Mouse (Mus musculus) neural tube, embryonic 11.5 days (tissue): ENCODE results near the gene Nfyb. TPM values are rescaled to one million over a fixed set of nuclear protein-coding genes. Genes with fewer than 3 reads are reported as not detected.

Source experiments
- ATAC-seq: fragments of 200-750 bp; cut with Nextera tagmentation; 2 replicates; pipeline ENCODE4 v1.8.0; 2017; ENCODE audit warnings: moderate number of reproducible peaks, mild to moderate bottlenecking, moderate TSS enrichment, moderate library complexity; ENCODE audit not compliant: insufficient read depth, low FRiP score, low TSS enrichment
- DNase-seq: peaks from one replicate; pipeline ENCODE4 v3.0.0-alpha.2; 2015; ENCODE audit warnings: low spot score
- H3K27ac ChIP-seq: fragments of 300-500 bp; sonication (generic); 2 replicates; pipeline ENCODE4 v1.5.1; 2014; ENCODE audit warnings: low read depth, mild to moderate bottlenecking, low read length
- H3K27me3 ChIP-seq: fragments of 300-500 bp; sonication (generic); 2 replicates; pipeline ENCODE4 v1.6.1; 2014; ENCODE audit warnings: mild to moderate bottlenecking, low read length, mixed read lengths; ENCODE audit not compliant: control insufficient read depth, insufficient read depth
- H3K36me3 ChIP-seq: fragments of 300-500 bp; sonication (generic); 2 replicates; pipeline ENCODE4 v1.6.1; 2014; ENCODE audit warnings: mild to moderate bottlenecking, low read length, moderate library complexity, mixed read lengths; ENCODE audit not compliant: control insufficient read depth, insufficient read depth
- H3K4me1 ChIP-seq: fragments of 300-500 bp; sonication (generic); 2 replicates; pipeline ENCODE4 v1.6.1; 2014; ENCODE audit warnings: low read length, mixed read lengths; ENCODE audit not compliant: control insufficient read depth, insufficient read depth
- H3K4me2 ChIP-seq: fragments of 300-500 bp; sonication (generic); 2 replicates; pipeline ENCODE4 v1.6.1; 2014; ENCODE audit warnings: low read depth, mild to moderate bottlenecking, moderate library complexity
- H3K4me3 ChIP-seq: fragments of 300-500 bp; sonication (generic); 2 replicates; pipeline ENCODE4 v1.5.1; 2014; ENCODE audit warnings: low read depth, low read length
- H3K9ac ChIP-seq: fragments of 300-500 bp; sonication (generic); 2 replicates; pipeline ENCODE4 v1.6.1; 2014; ENCODE audit warnings: mild to moderate bottlenecking, low read length
- H3K9me3 ChIP-seq: fragments of 300-500 bp; sonication (generic); 2 replicates; pipeline ENCODE4 v1.6.1; 2016; ENCODE audit warnings: low read length; ENCODE audit not compliant: control insufficient read depth
- WGBS: fragments of 180-500 bp; shearing (Covaris S2); extraction: QIAGEN DNeasy Blood & Tissue Kit; methylation state at CpG from one replicate; pipeline ENCODE4 v1.1.7; 2014; 5-methylcytosine and 5-hydroxymethylcytosine counted together
- polyA plus RNA-seq: library from polyadenylated mRNA; unstranded; fragments of >200 nt; fragmentation: Nextera tagmentation; extraction: Ambion mirVana; gene quantifications from 2 replicates; pipeline ENCODE4 v1.2.1, GENCODE M21; 2014

Gene Nfyb
- polyA plus RNA-seq, 1 experiment from 2014 or later: 73.9 TPM

- H3K4me1 ChIP-seq: no peaks in the 10 kb centered on the region
- no peak overlapping the region for H3K4me2 ChIP-seq
- ATAC-seq: no peak
- no peak for DNase-seq
- H3K9ac ChIP-seq: no peak overlapping the region
- no peak overlapping the region for H3K27ac ChIP-seq
- no peaks in the 10 kb centered on the region for H3K36me3 ChIP-seq
- no peaks in the 10 kb centered on the region for H3K9me3 ChIP-seq
- no peaks in the 10 kb centered on the region for H3K27me3 ChIP-seq
- 83% methylated on average over 5 of the region's 5 CpGs for WGBS
- H3K4me3 ChIP-seq: no peak overlapping the region
These were observed 36.1 kb upstream of the Nfyb start for GRCm38 (mm10) chr10:82800094-82800493.

GRCm38 (mm10) chr10:82798312-82798933 lies 34.5 kb upstream of the Nfyb start:
- H3K4me1 ChIP-seq: no peaks in the 10 kb centered on the region
- no peak overlapping the region for H3K4me2 ChIP-seq
- no peak overlapping the region for H3K4me3 ChIP-seq
- DNase-seq: no peak
- H3K9ac ChIP-seq: no peak overlapping the region
- no peak for ATAC-seq
- H3K27ac ChIP-seq: no peak overlapping the region
- WGBS: 68% methylated on average over 11 of the region's 11 CpGs
- H3K27me3 ChIP-seq: no peaks in the 10 kb centered on the region
- H3K36me3 ChIP-seq: no peaks in the 10 kb centered on the region
- no peaks in the 10 kb centered on the region for H3K9me3 ChIP-seq

- no peak overlapping the region for H3K4me3 ChIP-seq
- ATAC-seq (no peak), DNase-seq (no peak)
- H3K9me3 ChIP-seq: no peaks in the 10 kb centered on the region
- no peak overlapping the region for H3K9ac ChIP-seq
- no peaks in the 10 kb centered on the region for H3K27me3 ChIP-seq
- no peaks in the 10 kb centered on the region for H3K36me3 ChIP-seq
- no peak overlapping the region for H3K27ac ChIP-seq
- H3K4me1 ChIP-seq: no peaks in the 10 kb centered on the region
- H3K4me2 ChIP-seq: no peak overlapping the region
- WGBS: 94% methylated on average over 4 of the region's 4 CpGs
These were observed 33.2 kb upstream of the Nfyb start for GRCm38 (mm10) chr10:82797119-82797491.

- 53% methylated on average over 12 of the region's 12 CpGs for WGBS
- H3K36me3 ChIP-seq: no peaks in the 10 kb centered on the region
- H3K4me1 ChIP-seq: no peaks in the 10 kb centered on the region
- no peak for ATAC-seq
- H3K9me3 ChIP-seq: no peaks in the 10 kb centered on the region
- no peak overlapping the region for H3K27ac ChIP-seq
- H3K4me3 ChIP-seq: no peak overlapping the region
- no peak overlapping the region for H3K9ac ChIP-seq
- no peak overlapping the region for H3K4me2 ChIP-seq
- no peak for DNase-seq
- no peaks in the 10 kb centered on the region for H3K27me3 ChIP-seq
These were observed 32.7 kb upstream of the Nfyb start for GRCm38 (mm10) chr10:82796471-82797118.

GRCm38 (mm10) chr10:82795767-82796166 lies 31.8 kb upstream of the Nfyb start:
- no peaks in the 10 kb centered on the region for H3K36me3 ChIP-seq
- no peak overlapping the region for H3K27ac ChIP-seq
- DNase-seq (no peak), ATAC-seq (no peak)
- H3K4me2 ChIP-seq: no peak overlapping the region
- 57% methylated on average over 8 of the region's 8 CpGs for WGBS
- no peaks in the 10 kb centered on the region for H3K9me3 ChIP-seq
- no peaks in the 10 kb centered on the region for H3K27me3 ChIP-seq
- H3K9ac ChIP-seq: no peak overlapping the region
- no peak overlapping the region for H3K4me3 ChIP-seq
- no peaks in the 10 kb centered on the region for H3K4me1 ChIP-seq

DNA sequence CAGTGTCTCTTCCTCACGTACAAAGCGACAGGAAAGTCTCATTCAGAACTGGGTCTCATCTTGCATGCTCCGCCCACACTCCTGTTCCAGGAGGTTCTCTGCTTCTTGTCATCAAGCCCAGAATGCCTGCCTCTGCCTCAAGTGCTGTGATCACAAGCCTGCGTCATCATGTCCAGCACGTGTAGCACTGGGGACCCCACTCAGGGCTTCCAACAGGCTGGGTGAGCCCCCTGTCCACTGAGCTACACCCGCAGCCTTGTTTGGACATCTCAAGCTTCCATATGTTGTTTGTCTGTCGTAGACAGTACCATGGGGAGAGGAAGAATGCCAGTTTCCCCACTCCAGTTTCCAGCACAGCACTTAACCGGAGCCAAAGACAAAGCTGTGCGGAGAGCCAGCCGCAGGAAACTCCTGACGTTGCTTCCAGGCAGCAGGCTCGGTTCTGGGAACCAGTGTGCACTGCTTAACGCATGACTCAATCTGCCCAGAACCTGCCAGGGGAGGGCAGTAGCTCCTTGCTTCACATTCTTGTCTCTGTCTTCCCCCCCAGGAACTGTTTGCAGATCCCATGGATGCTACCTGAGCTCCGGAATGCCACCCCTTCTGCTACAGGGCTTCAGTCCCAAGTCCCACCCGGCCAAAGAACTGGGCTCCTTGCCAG lies 31.3 kb upstream of the Nfyb start:
- no peak overlapping the region for H3K27ac ChIP-seq
- no peaks in the 10 kb centered on the region for H3K36me3 ChIP-seq
- DNase-seq (no peak), ATAC-seq (no peak)
- H3K9ac ChIP-seq: no peak overlapping the region
- no peak overlapping the region for H3K4me2 ChIP-seq
- H3K4me1 ChIP-seq: no peaks in the 10 kb centered on the region
- WGBS: 43% methylated on average over 15 of the region's 15 CpGs
- H3K9me3 ChIP-seq: no peaks in the 10 kb centered on the region
- no peak overlapping the region for H3K4me3 ChIP-seq
- H3K27me3 ChIP-seq: no peaks in the 10 kb centered on the region

DNA sequence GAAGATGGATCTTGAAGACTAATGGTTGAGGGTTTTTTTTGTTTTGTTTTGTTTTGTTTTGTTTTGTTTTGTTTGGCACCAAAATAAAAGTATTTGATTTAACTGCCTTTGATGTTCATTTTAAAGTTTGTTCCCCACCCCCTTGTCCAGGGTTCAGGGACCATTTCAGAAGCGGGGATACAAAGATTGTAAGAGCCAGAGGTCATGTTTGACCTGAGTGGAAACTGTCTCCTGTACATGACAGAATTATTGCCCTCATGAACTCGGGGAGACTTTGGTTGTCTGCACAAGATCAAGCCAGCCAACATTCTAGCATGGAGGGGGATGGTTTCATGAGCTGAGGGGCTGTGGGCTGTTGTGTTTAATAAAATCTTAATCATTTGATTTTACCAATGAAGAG lies 28.4 kb upstream of the Nfyb start:
- no peaks in the 10 kb centered on the region for H3K36me3 ChIP-seq
- no peak overlapping the region for H3K27ac ChIP-seq
- H3K9ac ChIP-seq: no peak overlapping the region
- 68% methylated on average over 2 of the region's 2 CpGs for WGBS
- no peak overlapping the region for H3K4me2 ChIP-seq
- DNase-seq (no peak), ATAC-seq (no peak)
- H3K4me3 ChIP-seq: no peak overlapping the region
- no peaks in the 10 kb centered on the region for H3K4me1 ChIP-seq
- no peaks in the 10 kb centered on the region for H3K9me3 ChIP-seq
- no peaks in the 10 kb centered on the region for H3K27me3 ChIP-seq

GRCm38 (mm10) chr10:82791713-82792112 lies 27.8 kb upstream of the Nfyb start:
- no peak overlapping the region for H3K4me3 ChIP-seq
- no peak overlapping the region for H3K27ac ChIP-seq
- H3K36me3 ChIP-seq: no peaks in the 10 kb centered on the region
- no peak overlapping the region for H3K9ac ChIP-seq
- no peaks in the 10 kb centered on the region for H3K9me3 ChIP-seq
- 90% methylated on average over 3 of the region's 3 CpGs for WGBS
- no peaks in the 10 kb centered on the region for H3K4me1 ChIP-seq
- no peaks in the 10 kb centered on the region for H3K27me3 ChIP-seq
- ATAC-seq (no peak), DNase-seq (no peak)
- no peak overlapping the region for H3K4me2 ChIP-seq

GRCm38 (mm10) chr10:82790504-82790903 lies 26.6 kb upstream of the Nfyb start:
- Histone ChIP-seq H3K4me2 (no peak overlapping the region), H3K27me3 (no peaks in the 10 kb centered on the region), H3K9ac (no peak overlapping the region), H3K4me3 (no peak overlapping the region), H3K4me1 (no peaks in the 10 kb centered on the region), H3K9me3 (no peaks in the 10 kb centered on the region), H3K36me3 (no peaks in the 10 kb centered on the region), H3K27ac (no peak overlapping the region)
- DNase-seq (no peak), ATAC-seq (no peak)
- 91% methylated on average over 5 of the region's 5 CpGs for whole genome bisulfite sequencing
